Mouse (Mus musculus): ENCODE measurements around the gene Bcl2l10.
"Not testable (repeated sequence)": the region's sequence is repeated elsewhere in the genome, so short reads cannot be mapped to it uniquely, and the experiment has no call there.

Bcl2l10 gene

GRCm38 (mm10) chr9:75348066-75348465 lies 508 bp downstream of the Bcl2l10 start:
- in situ Hi-C loops (cut with MboI), result no loop called here

- in situ Hi-C loops (cut with MboI), result no loop called here
Measured at GRCm38 (mm10) chr9:75348641-75349040, 1.1 kb downstream of the Bcl2l10 start.

- in situ Hi-C loops (cut with MboI), result no loop called here
Measured at GRCm38 (mm10) chr9:75353094-75353493, 5.5 kb downstream of the Bcl2l10 start.

GRCm38 (mm10) chr9:75355783-75356182 lies 8.2 kb downstream of the Bcl2l10 start:
- in situ Hi-C loops (cut with MboI), result loop anchor here (5.0 kb wide), 1 partner anchor 77 kb away; no protein-coding TSS in a partner anchor

- in situ Hi-C loops (cut with MboI), result loop anchor here (5.0 kb wide), 1 partner anchor 75 kb away; no protein-coding TSS in a partner anchor
Measured at GRCm38 (mm10) chr9:75357087-75357654, 9.6 kb downstream of the Bcl2l10 start.

GRCm38 (mm10) chr9:75361699-75362098 lies 14.1 kb downstream of the Bcl2l10 start:
- in situ Hi-C loops (cut with MboI), result no loop called here

GRCm38 (mm10) chr9:75362201-75362600 lies 14.6 kb downstream of the Bcl2l10 start:
- in situ Hi-C loops (cut with MboI), result no loop called here

- in situ Hi-C loops (cut with MboI), result no loop called here
Measured at GRCm38 (mm10) chr9:75363001-75363400, 15.4 kb downstream of the Bcl2l10 start.

- in situ Hi-C loops (cut with MboI), result not testable (repeated sequence)
Measured at GRCm38 (mm10) chr9:75363702-75364101, 16.1 kb downstream of the Bcl2l10 start.

GRCm38 (mm10) chr9:75365195-75365594 lies 17.6 kb downstream of the Bcl2l10 start:
- in situ Hi-C loops (cut with MboI), result no loop called here

GRCm38 (mm10) chr9:75366191-75366590 lies 18.6 kb downstream of the Bcl2l10 start:
- in situ Hi-C loops (cut with MboI), result no loop called here

GRCm38 (mm10) chr9:75368779-75369178 lies 21.2 kb downstream of the Bcl2l10 start:
- in situ Hi-C loops (cut with MboI), result no loop called here

GRCm38 (mm10) chr9:75375606-75376005 lies 28.0 kb downstream of the Bcl2l10 start:
- in situ Hi-C loops (cut with MboI), result no loop called here

GRCm38 (mm10) chr9:75376428-75376827 lies 28.9 kb downstream of the Bcl2l10 start:
- in situ Hi-C loops (cut with MboI), result no loop called here

GRCm38 (mm10) chr9:75378774-75379173 lies 31.2 kb downstream of the Bcl2l10 start:
- in situ Hi-C loops (cut with MboI), result no loop called here

GRCm38 (mm10) chr9:75382825-75383224 lies 35.3 kb downstream of the Bcl2l10 start:
- in situ Hi-C loops (cut with MboI), result no loop called here

- in situ Hi-C loops (cut with MboI), result no loop called here
Measured at GRCm38 (mm10) chr9:75383785-75384184, 36.2 kb downstream of the Bcl2l10 start.

GRCm38 (mm10) chr9:75384337-75384962 lies 36.9 kb downstream of the Bcl2l10 start:
- in situ Hi-C loops (cut with MboI), result no loop called here

GRCm38 (mm10) chr9:75385218-75385974 lies 37.8 kb downstream of the Bcl2l10 start:
- in situ Hi-C loops (cut with MboI), result no loop called here

- in situ Hi-C loops (cut with MboI), result no loop called here
Measured at GRCm38 (mm10) chr9:75393251-75393650, 45.7 kb downstream of the Bcl2l10 start.

GRCm38 (mm10) chr9:75395971-75396370 lies 48.4 kb downstream of the Bcl2l10 start:
- in situ Hi-C loops (cut with MboI), result no loop called here

GRCm38 (mm10) chr9:75399069-75399468 lies 51.5 kb downstream of the Bcl2l10 start:
- in situ Hi-C loops (cut with MboI), result no loop called here

GRCm38 (mm10) chr9:75400639-75401038 lies 53.1 kb downstream of the Bcl2l10 start:
- in situ Hi-C loops (cut with MboI), result no loop called here
